Mouse (Mus musculus) lung, embryonic 16.5 days (tissue): ENCODE results near the gene Ier5l. TPM values are rescaled to one million over a fixed set of nuclear protein-coding genes. Genes with fewer than 3 reads are reported as not detected.

Source experiments
- ATAC-seq: fragments of 200-750 bp; cut with Nextera tagmentation; 2 replicates; pipeline ENCODE4 v1.8.0; 2017; ENCODE audit warnings: low read depth, mild to moderate bottlenecking, moderate library complexity
- H3K27ac ChIP-seq: fragments of 300-500 bp; sonication (generic); 2 replicates; pipeline ENCODE4 v1.5.1; 2014; ENCODE audit warnings: mild to moderate bottlenecking, control low read depth, low read length
- H3K27me3 ChIP-seq: fragments of 300-500 bp; sonication (generic); 2 replicates; pipeline ENCODE4 v1.6.1; 2014; ENCODE audit warnings: low read depth, low read length, mixed read lengths; ENCODE audit not compliant: control insufficient read depth, insufficient read depth
- H3K36me3 ChIP-seq: fragments of 300-500 bp; sonication (generic); 2 replicates; pipeline ENCODE4 v1.6.1; 2014; ENCODE audit warnings: low read length; ENCODE audit not compliant: control insufficient read depth, insufficient read depth
- H3K4me1 ChIP-seq: fragments of 300-500 bp; sonication (generic); replicated peaks from 2 replicates; pipeline ENCODE4 v1.6.1; 2014; ENCODE audit warnings: low read length, mixed read lengths; ENCODE audit not compliant: control insufficient read depth, insufficient read depth
- H3K4me2 ChIP-seq: fragments of 300-500 bp; sonication (generic); 2 replicates; pipeline ENCODE4 v1.6.1; 2014; ENCODE audit warnings: low read depth, low read length, control low read depth
- H3K4me3 ChIP-seq: fragments of 300-500 bp; sonication (generic); 2 replicates; pipeline ENCODE4 v1.5.1; 2014; ENCODE audit warnings: mild to moderate bottlenecking, low read length, control low read depth
- H3K9ac ChIP-seq: fragments of 300-500 bp; sonication (generic); 2 replicates; pipeline ENCODE4 v1.6.1; 2014; ENCODE audit warnings: low read length, control low read depth
- H3K9me3 ChIP-seq: fragments of 300-500 bp; sonication (generic); 2 replicates; pipeline ENCODE4 v1.6.1; 2016; ENCODE audit warnings: low read length; ENCODE audit not compliant: control insufficient read depth
- WGBS: fragments of 180-500 bp; shearing (Covaris S2); extraction: QIAGEN DNeasy Blood & Tissue Kit; methylation state at CpG from one replicate; pipeline ENCODE4 v1.1.7; 2014; 5-methylcytosine and 5-hydroxymethylcytosine counted together
- polyA plus RNA-seq: library from polyadenylated mRNA; unstranded; fragments of >200 nt; fragmentation: Nextera tagmentation; extraction: Ambion mirVana; gene quantifications from 2 replicates; pipeline ENCODE4 v1.2.1, GENCODE M21; 2015

Gene Ier5l
- polyA plus RNA-seq, 1 experiment from 2014 or later: 1.5 TPM

DNA sequence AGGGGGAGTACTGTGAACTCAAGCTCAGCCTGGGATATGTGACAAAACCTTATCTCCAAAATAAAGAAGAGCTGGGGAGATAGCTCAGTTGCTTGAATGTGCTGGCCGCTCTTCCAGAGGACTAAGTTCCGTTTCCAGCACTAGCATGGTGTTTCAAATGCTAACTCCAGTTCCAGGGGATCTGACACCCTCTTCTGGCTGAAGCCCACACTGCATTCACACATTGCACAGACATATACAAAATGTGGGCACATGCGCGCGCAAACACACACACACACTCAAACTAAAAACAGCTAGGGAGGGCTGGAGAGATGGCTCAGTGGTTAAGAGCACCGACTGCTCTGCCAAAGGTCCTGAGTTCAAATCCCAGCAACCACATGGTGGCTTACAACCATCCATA lies 14.8 kb downstream of the Ier5l start:
- Histone ChIP-seq H3K4me3 (no peak overlapping the region), H3K27me3 (no peaks in the 10 kb centered on the region), H3K9me3 (peaks cover 3% of the 10 kb centered on the region; the same call in 1 of the 2 replicates), H3K4me2 (no peak overlapping the region), H3K9ac (no peak overlapping the region), H3K27ac (no peak overlapping the region), H3K4me1 (peaks cover 18% of the 10 kb centered on the region), H3K36me3 (peaks cover 2% of the 10 kb centered on the region; the same call in 1 of the 2 replicates)
- no peak for ATAC-seq
- 89% methylated on average over 6 of the region's 6 CpGs for WGBS

DNA sequence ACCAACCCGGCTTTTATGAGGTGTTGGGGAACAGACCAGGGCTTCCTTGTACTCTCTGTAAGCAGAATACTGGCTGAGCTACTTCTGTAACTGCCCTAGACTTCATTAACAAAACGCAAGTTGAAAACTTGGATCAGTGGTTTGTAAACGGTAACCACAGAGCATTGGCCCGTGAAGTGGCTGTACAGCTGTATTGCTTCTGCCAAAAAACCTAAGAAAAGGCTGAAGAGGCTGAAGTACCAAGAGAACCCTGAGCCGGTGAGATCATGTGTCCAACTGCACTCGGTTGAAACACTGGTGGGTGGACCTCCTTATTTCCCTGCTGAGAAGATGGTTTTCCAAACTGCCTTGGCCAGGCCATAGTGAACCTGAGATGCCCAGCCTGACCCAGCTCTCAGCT lies 15.7 kb downstream of the Ier5l start:
- H3K27ac ChIP-seq: peak overlapping the region; percentile 36; the same call in 1 of the 2 replicates
- H3K4me3 ChIP-seq: no peak overlapping the region
- peaks cover 3% of the 10 kb centered on the region; the same call in 1 of the 2 replicates for H3K9me3 ChIP-seq
- H3K4me2 ChIP-seq: no peak overlapping the region
- no peak overlapping the region for H3K9ac ChIP-seq
- ATAC-seq: no peak
- peaks cover 2% of the 10 kb centered on the region for H3K36me3 ChIP-seq
- peaks cover 9% of the 10 kb centered on the region for H3K4me1 ChIP-seq
- H3K27me3 ChIP-seq: no peaks in the 10 kb centered on the region
- 61% methylated on average over 6 of the region's 6 CpGs for WGBS

DNA sequence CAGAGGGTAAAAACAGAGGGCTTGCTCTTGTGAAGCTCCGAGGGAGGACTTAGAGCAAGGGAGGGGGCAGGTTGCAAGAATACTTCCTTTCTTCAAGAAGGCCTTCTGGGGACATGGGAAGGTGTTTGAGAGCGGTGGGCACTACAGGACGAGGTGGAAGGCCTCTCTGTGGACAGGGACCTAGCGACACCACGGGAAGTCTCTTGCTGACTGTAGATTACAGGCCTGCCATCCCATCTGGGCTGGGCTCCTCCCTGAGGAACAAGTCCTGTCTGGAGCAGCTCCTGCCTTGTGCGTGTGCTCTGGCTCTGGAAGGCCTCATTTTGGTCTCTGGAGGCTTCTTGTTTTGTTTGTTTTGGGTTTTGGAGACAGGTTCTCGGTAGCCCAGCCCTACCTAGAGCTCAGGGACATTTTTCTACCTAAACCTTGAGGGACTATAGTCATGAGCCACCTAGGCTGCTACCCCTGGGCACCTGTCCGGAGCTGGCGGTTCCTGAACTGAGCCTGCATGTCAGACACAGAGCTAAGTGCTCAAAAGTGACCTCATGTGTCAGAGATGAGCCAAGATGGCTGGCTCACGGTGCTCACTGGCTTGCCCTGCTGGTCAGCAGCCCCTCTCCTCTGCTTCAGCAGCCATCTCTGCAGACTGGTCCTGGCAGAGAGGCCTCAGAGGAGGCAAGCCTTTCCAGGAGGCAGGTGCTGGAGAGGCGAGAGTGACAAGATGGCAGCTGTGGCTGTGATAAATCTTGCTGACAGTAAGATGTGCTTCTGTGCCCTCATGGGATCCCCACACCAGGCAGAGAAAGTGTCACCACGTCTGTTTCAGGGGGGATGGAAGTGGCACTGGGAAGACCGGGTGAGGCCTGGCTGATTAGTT lies 17.7 kb downstream of the Ier5l start:
- ATAC-seq: no peak
- Histone ChIP-seq H3K36me3 (peaks cover 2% of the 10 kb centered on the region), H3K4me1 (peaks cover 3% of the 10 kb centered on the region), H3K27ac (no peak overlapping the region), H3K4me2 (no peak overlapping the region), H3K27me3 (no peaks in the 10 kb centered on the region), H3K9me3 (no peaks in the 10 kb centered on the region), H3K4me3 (no peak overlapping the region), H3K9ac (peak overlapping the region; percentile 9; the same call in 1 of the 2 replicates)
- WGBS: 59% methylated on average over 13 of the region's 13 CpGs

DNA sequence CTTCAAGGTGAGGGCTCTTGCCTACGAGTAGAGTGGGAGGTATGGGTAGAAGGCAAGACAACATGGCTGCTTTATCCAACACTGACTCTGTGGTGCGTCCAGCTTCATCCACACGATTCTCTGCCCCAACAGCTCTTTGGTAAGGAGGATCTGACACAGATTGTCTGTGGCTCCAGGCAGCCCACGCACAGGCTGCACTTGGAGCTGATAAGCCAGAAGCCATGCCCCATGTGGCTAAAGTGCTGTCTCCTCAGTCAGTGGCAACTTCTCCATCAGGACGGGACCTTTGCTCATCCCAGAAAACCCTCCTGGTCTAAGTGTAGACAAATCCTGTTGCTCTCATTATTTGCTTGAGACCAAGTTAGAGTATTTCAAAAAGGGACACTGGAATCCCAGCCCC lies 19.4 kb downstream of the Ier5l start:
- ATAC-seq: no peak
- Histone ChIP-seq H3K4me2 (no peak overlapping the region), H3K36me3 (peaks cover 13% of the 10 kb centered on the region), H3K4me1 (peaks cover 5% of the 10 kb centered on the region), H3K27me3 (no peaks in the 10 kb centered on the region), H3K4me3 (no peak overlapping the region), H3K27ac (no peak overlapping the region), H3K9ac (no peak overlapping the region), H3K9me3 (peaks cover 5% of the 10 kb centered on the region)
- WGBS: 70% methylated on average over 5 of the region's 5 CpGs

DNA sequence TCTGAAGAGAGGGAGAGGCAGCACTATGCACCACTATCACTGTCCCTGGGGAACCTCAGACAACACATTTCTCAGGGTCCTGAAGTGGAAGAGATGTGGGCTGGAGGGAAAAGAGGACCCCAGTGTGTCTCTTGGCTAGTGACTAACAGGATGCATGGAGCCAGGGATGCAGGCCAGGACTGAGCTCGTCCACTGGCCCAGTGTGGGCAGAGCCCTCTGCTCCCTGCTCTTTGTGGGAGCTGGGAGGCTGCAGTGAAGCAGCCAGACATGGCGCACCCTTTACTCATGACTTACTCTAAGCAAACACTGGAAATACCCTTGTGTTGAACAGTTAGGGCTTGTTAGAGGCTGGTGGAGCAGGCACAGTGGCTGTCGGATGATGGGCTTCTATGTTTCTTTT lies 20.4 kb downstream of the Ier5l start:
- no peaks in the 10 kb centered on the region for H3K27me3 ChIP-seq
- H3K4me3 ChIP-seq: no peak overlapping the region
- H3K36me3 ChIP-seq: peaks cover 19% of the 10 kb centered on the region
- H3K9ac ChIP-seq: no peak overlapping the region
- no peak for ATAC-seq
- H3K4me1 ChIP-seq: peaks cover 5% of the 10 kb centered on the region
- H3K9me3 ChIP-seq: peaks cover 5% of the 10 kb centered on the region
- no peak overlapping the region for H3K4me2 ChIP-seq
- no peak overlapping the region for H3K27ac ChIP-seq
- WGBS: 63% methylated on average over 3 of the region's 3 CpGs

DNA sequence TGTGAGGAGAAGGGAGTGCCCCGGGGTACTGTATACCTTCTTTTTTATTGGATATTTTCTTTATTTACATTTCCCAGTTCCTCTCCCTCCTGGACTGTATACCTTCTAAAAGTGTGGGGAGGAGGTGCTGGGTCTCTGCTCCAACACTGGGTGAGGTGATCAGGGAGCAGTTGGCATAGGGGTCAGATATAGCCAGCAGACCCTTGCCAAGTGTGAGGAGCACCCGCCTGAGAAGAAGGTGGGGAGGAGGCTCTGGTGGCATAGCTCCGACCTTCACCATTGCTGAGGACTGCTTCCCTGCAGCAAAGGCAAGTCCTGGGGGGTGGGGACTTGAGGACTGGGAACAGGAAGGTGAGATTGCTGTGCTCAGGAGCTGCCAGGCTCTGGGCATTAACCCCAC lies 22.5 kb downstream of the Ier5l start:
- Histone ChIP-seq H3K9ac (no peak overlapping the region), H3K27ac (peak overlapping the region; percentile 21; the same call in 1 of the 2 replicates), H3K36me3 (peaks cover 19% of the 10 kb centered on the region), H3K27me3 (no peaks in the 10 kb centered on the region), H3K9me3 (peaks cover 5% of the 10 kb centered on the region), H3K4me1 (peaks cover 2% of the 10 kb centered on the region; the same call in 1 of the 2 replicates), H3K4me3 (no peak overlapping the region), H3K4me2 (no peak overlapping the region)
- ATAC-seq: no peak
- WGBS: 64% methylated on average over 3 of the region's 3 CpGs

DNA sequence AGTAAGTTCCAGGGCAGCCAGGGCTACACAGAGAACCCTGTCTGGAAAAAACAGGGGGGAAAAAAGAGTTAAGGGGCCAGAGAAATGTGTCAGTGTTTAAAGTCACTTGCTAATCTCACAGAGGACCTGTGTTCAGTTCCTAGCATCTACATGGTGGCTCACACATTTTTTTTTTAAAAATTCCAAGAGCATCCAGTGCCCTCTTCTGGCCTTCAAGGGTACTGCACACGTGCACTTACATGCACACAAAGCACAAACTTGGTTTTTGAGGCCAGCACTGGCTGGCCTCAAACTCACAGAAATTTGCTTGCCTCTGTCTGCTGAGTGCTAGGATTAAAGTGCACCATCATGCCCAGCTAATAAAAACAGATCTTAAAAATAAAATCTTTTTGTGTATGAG lies 23.5 kb downstream of the Ier5l start:
- Histone ChIP-seq H3K9ac (no peak overlapping the region), H3K4me2 (no peak overlapping the region), H3K4me1 (peaks cover 2% of the 10 kb centered on the region), H3K36me3 (peaks cover 19% of the 10 kb centered on the region), H3K27ac (no peak overlapping the region), H3K4me3 (no peak overlapping the region), H3K27me3 (no peaks in the 10 kb centered on the region), H3K9me3 (peaks cover 5% of the 10 kb centered on the region)
- ATAC-seq: no peak
- 56% methylated on average over 1 of the region's 1 CpGs for WGBS

DNA sequence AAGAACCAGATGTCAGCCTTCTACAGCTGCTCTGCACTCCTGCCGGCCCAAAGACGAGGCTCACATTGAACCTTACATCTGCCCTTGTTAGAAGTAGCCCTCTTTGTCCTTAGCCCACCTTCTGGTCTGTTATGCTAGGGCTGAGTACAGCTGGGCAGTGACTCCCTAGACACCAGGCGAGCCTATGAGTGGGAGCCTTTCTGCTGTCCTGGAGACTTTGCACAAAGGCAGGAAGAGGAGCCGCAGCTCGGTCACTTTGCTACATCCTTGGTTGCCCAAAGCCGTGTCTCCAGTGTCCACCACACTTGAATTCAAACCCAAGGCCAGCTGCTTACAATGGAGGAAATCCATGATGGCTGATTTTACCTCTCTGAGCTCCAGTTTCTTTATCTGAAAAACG lies 25.6 kb downstream of the Ier5l start:
- Histone ChIP-seq H3K27me3 (no peaks in the 10 kb centered on the region), H3K4me2 (no peak overlapping the region), H3K27ac (no peak overlapping the region), H3K9ac (no peak overlapping the region), H3K36me3 (peaks cover 22% of the 10 kb centered on the region), H3K4me1 (peaks cover 24% of the 10 kb centered on the region), H3K4me3 (no peak overlapping the region), H3K9me3 (peaks cover 5% of the 10 kb centered on the region)
- no peak for ATAC-seq
- 91% methylated on average over 7 of the region's 7 CpGs for WGBS

DNA sequence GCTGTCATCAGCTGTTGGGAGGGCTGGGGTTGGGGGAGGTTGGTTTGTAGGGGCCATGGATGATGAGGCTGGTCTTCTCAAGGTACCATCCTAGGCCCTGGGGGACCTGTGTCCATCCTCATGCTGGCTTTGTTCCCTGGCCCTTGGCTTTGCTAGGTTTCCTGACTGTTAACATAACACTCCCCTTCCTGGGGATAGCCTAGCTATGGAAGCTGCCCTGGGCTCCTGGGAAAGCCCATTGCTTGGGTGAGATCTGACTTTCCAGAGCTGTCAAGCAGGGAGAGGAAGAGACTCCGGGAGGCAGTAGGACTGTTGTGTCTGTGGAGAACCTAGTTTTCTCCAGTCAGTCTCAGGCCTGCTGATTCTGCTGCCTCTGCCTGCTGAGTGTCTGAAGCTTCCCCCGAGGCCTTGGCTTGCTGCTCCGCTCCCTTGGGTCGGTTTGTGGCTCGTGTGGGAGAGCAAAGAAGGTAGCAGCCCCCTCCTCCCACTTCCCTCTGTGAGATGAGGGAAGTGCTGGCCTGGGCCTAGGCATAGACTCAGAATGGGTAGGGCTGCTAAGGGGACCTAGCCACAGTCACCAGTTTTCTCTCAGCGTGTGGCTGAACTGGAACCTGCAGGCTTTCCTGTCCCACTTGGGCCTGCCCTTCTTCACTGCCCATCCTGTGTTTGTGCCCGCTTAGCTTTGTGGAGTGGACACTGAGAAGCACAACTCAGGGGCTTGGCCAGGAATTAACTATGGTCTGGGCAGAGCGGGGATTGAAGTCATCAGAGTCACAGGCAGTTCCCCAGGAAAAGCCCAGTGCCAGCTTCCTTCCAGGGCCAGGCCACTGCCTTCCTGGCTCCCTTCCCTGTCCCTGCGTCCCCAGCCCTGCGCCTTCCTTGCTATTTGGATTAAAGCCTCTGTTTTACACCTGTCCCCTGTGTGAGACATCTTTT lies 26.9 kb downstream of the Ier5l start:
- peaks cover 36% of the 10 kb centered on the region for H3K4me1 ChIP-seq
- H3K9ac ChIP-seq: peak overlapping the region; percentile 23; the same call in 1 of the 2 replicates
- ATAC-seq: no peak

More for the DNA sequence above, 26.9 kb downstream of the Ier5l start:
- no peak overlapping the region for H3K4me2 ChIP-seq
- peak overlapping the region; percentile 65 for H3K27ac ChIP-seq
- H3K9me3 ChIP-seq: peaks cover 5% of the 10 kb centered on the region
- H3K27me3 ChIP-seq: no peaks in the 10 kb centered on the region
- peaks cover 24% of the 10 kb centered on the region for H3K36me3 ChIP-seq
- no peak overlapping the region for H3K4me3 ChIP-seq
- WGBS: 74% methylated on average over 10 of the region's 10 CpGs
